In the genomic region with DNA sequence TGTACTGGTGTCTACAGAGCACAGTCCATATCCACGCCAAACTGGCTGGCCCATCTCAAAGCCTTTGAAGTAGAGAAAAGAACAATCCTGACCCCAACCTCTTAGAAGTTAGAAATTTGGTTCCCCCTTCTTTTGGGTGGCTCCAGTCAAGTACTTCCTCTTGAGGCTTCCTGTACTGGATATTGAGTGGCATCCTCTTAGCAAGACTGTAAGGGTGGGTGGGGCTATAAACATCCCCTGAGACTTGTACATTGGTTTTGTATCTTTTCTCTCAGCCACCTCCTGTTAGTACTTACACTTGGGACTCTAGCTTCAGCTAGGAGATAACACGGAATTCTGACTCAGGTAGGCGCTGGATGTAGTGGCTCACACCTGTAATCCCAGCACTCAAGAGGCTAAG, we compare ENCODE assay signal across 17 mouse cellular contexts. TPM values are rescaled to one million over a fixed set of nuclear protein-coding genes. Genes with fewer than 3 reads are reported as not detected.
DNase-seq lines count a peak whose midpoint lies in the region; ATAC-seq and TF ChIP-seq lines count a peak whose summit lies in the region.
"Had no signal": no experiment of that assay in that cellular context is flagged by ENCODE, and none has a peak within 500 bp of the region (broad histone marks: within the 10 kb centered on the region; RNA-seq: fewer than 3 reads in every experiment).

No protein-coding gene starts in this region.

- no peak overlapping the region for H3K4me2 ChIP-seq in intestine, embryonic 14.5 days (ENCODE audit: low read length)
- no peak overlapping the region for H3K4me2 ChIP-seq in intestine, embryonic 16.5 days (ENCODE audit: low read depth, low read length)
- H3K4me2 ChIP-seq: hindbrain, embryonic 15.5 days; liver, embryonic 12.5 days; midbrain, embryonic 11.5 days; neural tube, embryonic 13.5 days had no signal

- no peaks in the 10 kb centered on the region for H3K27me3 ChIP-seq in intestine, embryonic 14.5 days (replicated peaks; ENCODE audit: control insufficient read depth, insufficient read depth, low read length)
- H3K27me3 ChIP-seq in intestine, embryonic 16.5 days (replicated peaks; ENCODE audit: control insufficient read depth, insufficient read depth, low read length): no peaks in the 10 kb centered on the region
- H3K27me3 ChIP-seq in small intestine, adult 2 months (ENCODE audit: control insufficient read depth, insufficient read depth, low read length): no peaks in the 10 kb centered on the region
- H3K27me3 ChIP-seq in limb, embryonic 10.5 days (ENCODE audit: low read depth, poor library complexity, severe bottlenecking): no peaks in the 10 kb centered on the region
- H3K27me3 ChIP-seq: hindbrain, embryonic 15.5 days; neural tube, embryonic 13.5 days had no signal

- peak; percentile 35 for DNase-seq in intestine, embryonic 14.5 days (ENCODE audit: low spot score)
- no peak for DNase-seq in right cerebral cortex, postnatal 10 days (ENCODE audit: low spot score in 2 of 2)
- DNase-seq in limb, embryonic 10.5 days (ENCODE audit: low spot score): no peak
- DNase-seq: adrenal gland, postnatal 10 days; kidney, postnatal 10 days; right cerebral cortex, postnatal 4 days; thymus, postnatal 36 days had no signal

- no peaks in the 10 kb centered on the region for H3K9me3 ChIP-seq in intestine, embryonic 14.5 days (ENCODE audit: control insufficient read depth, low read length)
- H3K9me3 ChIP-seq in intestine, embryonic 16.5 days (ENCODE audit: control insufficient read depth, low read length): no peaks in the 10 kb centered on the region
- no peaks in the 10 kb centered on the region for H3K9me3 ChIP-seq in limb, embryonic 10.5 days (replicated peaks)
- H3K9me3 ChIP-seq: G1E; hindbrain, embryonic 15.5 days; liver, embryonic 12.5 days; neural tube, embryonic 13.5 days had no signal

- TF ChIP-seq POLR2A in small intestine, adult 2 months (IDR thresholded peaks at IDR 0.05; ENCODE audit: low read depth, low read length): no peak

- ATAC-seq in intestine, embryonic 14.5 days (replicated peaks; ENCODE audit: low FRiP score, low TSS enrichment, low read depth): no peak
- no peak for ATAC-seq in intestine, embryonic 16.5 days
- ATAC-seq in CD4-positive, CD25-positive, alpha-beta regulatory T cell, adult 4 months: peak; percentile 50
- ATAC-seq in granulocyte monocyte progenitor cell, adult 5-6 weeks (replicated peaks; ENCODE audit: poor library complexity, severe bottlenecking): peak; percentile 81
- ATAC-seq: liver, embryonic 12.5 days had no signal

- H3K36me3 ChIP-seq in intestine, embryonic 14.5 days (ENCODE audit: control insufficient read depth, insufficient read depth, low read length): no peaks in the 10 kb centered on the region
- no peaks in the 10 kb centered on the region for H3K36me3 ChIP-seq in intestine, embryonic 16.5 days (ENCODE audit: control insufficient read depth, insufficient read depth, low read length)
- no peaks in the 10 kb centered on the region for H3K36me3 ChIP-seq in small intestine, adult 2 months (ENCODE audit: control insufficient read depth, insufficient read depth, low read length)
- no peaks in the 10 kb centered on the region for H3K36me3 ChIP-seq in limb, embryonic 10.5 days
- H3K36me3 ChIP-seq: G1E; hindbrain, embryonic 15.5 days; liver, embryonic 12.5 days; neural tube, embryonic 13.5 days had no signal

- H3K4me1 ChIP-seq in intestine, embryonic 14.5 days (replicated peaks; ENCODE audit: control insufficient read depth, insufficient read depth, low read length): peaks cover 18% of the 10 kb centered on the region; the same call in 1 of the 2 replicates
- H3K4me1 ChIP-seq in intestine, embryonic 16.5 days (ENCODE audit: control insufficient read depth, insufficient read depth, low read length): peaks cover 17% of the 10 kb centered on the region
- peaks cover 15% of the 10 kb centered on the region; the same call in 1 of the 2 replicates for H3K4me1 ChIP-seq in small intestine, adult 2 months (ENCODE audit: control insufficient read depth, insufficient read depth, insufficient read length, low read length)
- H3K4me1 ChIP-seq in limb, embryonic 10.5 days: peaks cover 11% of the 10 kb centered on the region

- H3K27ac ChIP-seq in intestine, embryonic 14.5 days (ENCODE audit: low read depth): no peak overlapping the region
- H3K27ac ChIP-seq in intestine, embryonic 16.5 days (ENCODE audit: low read length): no peak overlapping the region
- 0 out of 2 replicates have a peak overlapping the region, but pooled peaks have one; percentile 4 for H3K27ac ChIP-seq in small intestine, adult 2 months (ENCODE audit: insufficient read depth, low read depth, low read length)
- H3K27ac ChIP-seq in limb, embryonic 10.5 days: no peak overlapping the region
- H3K27ac ChIP-seq: liver, embryonic 12.5 days; neural tube, embryonic 13.5 days had no signal

- WGBS in intestine, embryonic 14.5 days: 87% methylated on average over 3 of the region's 3 CpGs
- 84% methylated on average over 3 of the region's 3 CpGs for whole genome bisulfite sequencing in intestine, embryonic 16.5 days
- 64% methylated on average over 3 of the region's 3 CpGs for WGBS in small intestine, adult 2 months
- WGBS in limb, embryonic 10.5 days: 91% methylated on average over 3 of the region's 3 CpGs

- H3K4me3 ChIP-seq in intestine, embryonic 14.5 days (ENCODE audit: low read depth, low read length): no peak overlapping the region
- no peak overlapping the region for H3K4me3 ChIP-seq in intestine, embryonic 16.5 days (ENCODE audit: low read length)
- no peak overlapping the region for H3K4me3 ChIP-seq in small intestine, adult 2 months (ENCODE audit: low read depth, low read length)
- H3K4me3 ChIP-seq in limb, embryonic 10.5 days: no peak overlapping the region
- H3K4me3 ChIP-seq: hindbrain, embryonic 15.5 days; liver, embryonic 12.5 days; neural tube, embryonic 13.5 days had no signal

- TF ChIP-seq CTCF in small intestine, adult 2 months (IDR thresholded peaks at IDR 0.05; ENCODE audit: extremely low read depth, insufficient read length, insufficient replicate concordance, low read depth, low read length): no peak

- H3K9ac ChIP-seq in intestine, embryonic 14.5 days (ENCODE audit: low read length): no peak overlapping the region
- H3K9ac ChIP-seq in intestine, embryonic 16.5 days (ENCODE audit: low read depth, low read length): no peak overlapping the region
- H3K9ac ChIP-seq: hindbrain, embryonic 15.5 days; liver, embryonic 12.5 days; neural tube, embryonic 13.5 days had no signal

RNA-seq across cellular contexts. Expression of a gene that starts 5.7 kb away (rescaled TPM):
- polyA plus RNA-seq in intestine, embryonic 14.5 days (2014; fragmentation: Nextera tagmentation; extraction: Ambion mirVana): 10.1 and 10.3 TPM in 2 replicates
- 6.0 and 6.2 TPM in 2 replicates for polyA plus RNA-seq in intestine, embryonic 16.5 days (2015; fragmentation: Nextera tagmentation; extraction: Ambion mirVana)
- 1 to 10 TPM; 4.1 to 7.9 TPM for polyA plus RNA-seq in CD4-positive, CD25-positive, alpha-beta regulatory T cell, adult 4 months (2017; shearing (Covaris generic))
- total RNA-seq in granulocyte monocyte progenitor cell, adult 5-6 weeks (2014; fragmentation: Nextera tagmentation): 5.3 and 10.0 TPM in 2 replicates
- total RNA-seq in granulocyte monocyte progenitor cell, adult 5-6 weeks (2017): 9.8 and 10.0 TPM in 2 replicates
- polyA plus RNA-seq in small intestine, adult 2 months (2012; rRNA removed): 2.9 TPM in 2 replicates
- 12.6 and 13.8 TPM in 2 replicates for polyA plus RNA-seq in limb, embryonic 10.5 days (2016; fragmentation: Nextera tagmentation; extraction: Ambion mirVana)

RNA-seq across cellular contexts. Expression of a gene that starts 8.6 kb away (rescaled TPM):
- not detected in 2 replicates for polyA plus RNA-seq in intestine, embryonic 14.5 days (2014; fragmentation: Nextera tagmentation; extraction: Ambion mirVana)
- polyA plus RNA-seq in intestine, embryonic 16.5 days (2015; fragmentation: Nextera tagmentation; extraction: Ambion mirVana): 0.07 TPM in 1 of 2 replicates, not detected in the other
- polyA plus RNA-seq in CD4-positive, CD25-positive, alpha-beta regulatory T cell, adult 4 months (2017; shearing (Covaris generic)): not detected
- total RNA-seq in granulocyte monocyte progenitor cell, adult 5-6 weeks (2014; fragmentation: Nextera tagmentation): not detected in 2 replicates
- not detected in 2 replicates for total RNA-seq in granulocyte monocyte progenitor cell, adult 5-6 weeks (2017)
- polyA plus RNA-seq in small intestine, adult 2 months (2012; rRNA removed): not detected in 2 replicates
- polyA plus RNA-seq in limb, embryonic 10.5 days (2016; fragmentation: Nextera tagmentation; extraction: Ambion mirVana): 0.18 and 0.26 TPM in 2 replicates
- total RNA-seq: adrenal gland, postnatal 10 days had no signal
- polyA plus RNA-seq: G1E; heart, embryonic 14.5 days; liver, embryonic 12.5 days; midbrain, embryonic 11.5 days had no signal

RNA-seq across cellular contexts. Expression of a gene that starts 40.9 kb away (rescaled TPM):
- 152 and 163 TPM in 2 replicates for polyA plus RNA-seq in intestine, embryonic 14.5 days (2014; fragmentation: Nextera tagmentation; extraction: Ambion mirVana)
- 128 and 135 TPM in 2 replicates for polyA plus RNA-seq in intestine, embryonic 16.5 days (2015; fragmentation: Nextera tagmentation; extraction: Ambion mirVana)
- polyA plus RNA-seq in CD4-positive, CD25-positive, alpha-beta regulatory T cell, adult 4 months (2017; shearing (Covaris generic)): 100 to 1,000 TPM; 112 to 118 TPM
- 197 and 221 TPM in 2 replicates for total RNA-seq in granulocyte monocyte progenitor cell, adult 5-6 weeks (2014; fragmentation: Nextera tagmentation)
- total RNA-seq in granulocyte monocyte progenitor cell, adult 5-6 weeks (2017): 146 and 170 TPM in 2 replicates
- polyA plus RNA-seq in small intestine, adult 2 months (2012; rRNA removed): 2.2 and 3.3 TPM in 2 replicates
- polyA plus RNA-seq in limb, embryonic 10.5 days (2016; fragmentation: Nextera tagmentation; extraction: Ambion mirVana): 212 and 220 TPM in 2 replicates

Comparison
In these comparisons a context has a peak if more than half of its experiments do, and no peak if none do; other contexts are left out.
1. ATAC-seq: peak in CD4-positive, CD25-positive, alpha-beta regulatory T cell, adult 4 months (single experiment) and granulocyte monocyte progenitor cell, adult 5-6 weeks (single experiment); none in intestine, embryonic 14.5 days (single experiment) and intestine, embryonic 16.5 days (single experiment).
2. RNA of a gene that starts 40.9 kb away (polyA plus RNA-seq): 212 to 220 TPM in limb, embryonic 10.5 days, 152 to 163 TPM in intestine, embryonic 14.5 days, 128 to 135 TPM in intestine, embryonic 16.5 days and 112 to 118 TPM in CD4-positive, CD25-positive, alpha-beta regulatory T cell, adult 4 months; 2.2 to 3.3 TPM in small intestine, adult 2 months; every median in the first group is over 10 times any median in the second.